Mouse (Mus musculus) bone marrow, adult 2 months (tissue): ENCODE measurements around the gene Ralgapa2. TPM values are rescaled to one million over a fixed set of nuclear protein-coding genes. Genes with fewer than 3 reads are reported as not detected.

Source experiments
- H3K27ac ChIP-seq: fragments of 200-500 bp; 2 replicates; pipeline ENCODE4 v1.5.1; 2012; ENCODE audit warnings: low read depth, mild to moderate bottlenecking, control low read depth, inconsistent platforms, low read length; ENCODE audit not compliant: control insufficient read depth, poor library complexity, insufficient read depth
- H3K4me1 ChIP-seq: fragments of 200-500 bp; 2 replicates; pipeline ENCODE4 v1.6.1; 2011; ENCODE audit warnings: low read length; ENCODE audit not compliant: control insufficient read depth, insufficient read depth
- H3K4me3 ChIP-seq: fragments of 200-500 bp; replicated peaks from 2 replicates; pipeline ENCODE3; 2011; ENCODE audit warnings: mild to moderate bottlenecking, low read depth, low read length, control low read depth; ENCODE audit not compliant: control insufficient read depth
- CTCF ChIP-seq: fragments of 200-500 bp; IDR thresholded peaks from 2 replicates; pipeline ENCODE4 v1.5.1; 2011; ENCODE audit warnings: low read length, control low read depth; ENCODE audit not compliant: control insufficient read depth, insufficient read depth
- POLR2A ChIP-seq: fragments of 200-500 bp; IDR thresholded peaks from 2 replicates; pipeline ENCODE4 v1.6.1; 2011; ENCODE audit warnings: low read depth, mild to moderate bottlenecking, control low read depth, low read length, borderline replicate concordance; ENCODE audit not compliant: control insufficient read depth
- WGBS: fragments of 180-500 bp; shearing (Covaris S2); methylation state at CpG from one replicate; pipeline ENCODE4 v1.1.7; 2018; 5-methylcytosine and 5-hydroxymethylcytosine counted together
- polyA plus RNA-seq: library from polyadenylated mRNA; stranded (reverse); fragments of >200 nt; gene quantifications from 2 replicates; pipeline ENCODE4 v1.2.4, GENCODE M21; 2011; ENCODE audit warnings: low replicate concordance; ENCODE audit not compliant: missing spikeins, insufficient read depth, insufficient read length

Gene Ralgapa2
- polyA plus RNA-seq, 1 experiment: 25.7 TPM

DNA sequence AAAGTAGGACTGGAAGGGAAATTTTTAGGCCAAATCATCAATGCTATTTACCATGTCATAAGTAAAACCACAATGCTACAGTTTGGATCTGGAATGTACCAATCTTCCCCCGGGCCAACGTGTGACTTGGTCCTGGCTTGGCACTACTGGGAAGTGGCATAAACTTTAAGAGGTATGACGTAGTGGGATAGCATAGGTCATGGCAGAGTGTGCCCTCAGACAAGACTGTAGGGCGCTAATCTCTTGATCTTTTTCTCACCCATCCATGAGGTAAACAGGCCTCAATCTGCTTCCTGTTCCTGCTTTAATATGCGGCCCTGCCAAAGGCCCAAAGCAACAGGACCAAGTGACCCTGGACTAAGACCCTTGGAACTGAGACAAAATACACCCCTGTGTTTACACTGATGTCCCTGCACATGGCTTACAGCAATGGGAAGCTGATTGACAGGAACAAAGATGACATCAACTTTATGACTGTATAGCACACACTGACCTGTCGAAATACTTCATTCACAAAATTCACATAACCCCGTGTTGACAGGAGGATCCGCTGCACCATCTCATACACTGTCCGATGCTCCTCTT, 68.8 kb downstream of the Ralgapa2 start:
- H3K27ac ChIP-seq: no peak overlapping the region
- 81% methylated on average over 9 of the region's 9 CpGs for WGBS
- H3K4me3 ChIP-seq: no peak overlapping the region
- H3K4me1 ChIP-seq: no peaks in the 10 kb centered on the region
- no peak for TF ChIP-seq CTCF
- no peak for TF ChIP-seq POLR2A

DNA sequence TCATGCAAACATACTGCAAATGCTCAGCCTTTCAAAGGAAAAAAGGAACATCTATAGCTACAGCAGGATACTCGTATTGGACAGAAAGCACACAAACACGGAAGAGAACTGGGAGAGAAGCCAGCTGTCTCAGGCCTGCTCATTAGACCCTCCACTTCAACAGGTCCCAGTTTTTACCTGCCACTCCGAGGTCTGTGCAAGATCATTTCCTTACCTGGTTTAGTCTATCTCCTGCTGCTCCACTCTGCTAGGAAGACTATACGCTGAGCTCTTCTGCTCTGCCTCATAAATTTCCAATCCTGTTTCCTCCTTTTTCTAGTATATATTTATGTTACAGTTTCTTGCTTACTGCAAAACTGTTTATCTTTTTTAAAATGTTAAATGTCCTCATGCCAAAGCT, 70.4 kb downstream of the Ralgapa2 start:
- no peak overlapping the region for H3K27ac ChIP-seq
- WGBS: 80% methylated on average over 4 of the region's 4 CpGs
- TF ChIP-seq CTCF (no peak), POLR2A (no peak)
- H3K4me3 ChIP-seq: no peak overlapping the region
- no peaks in the 10 kb centered on the region for H3K4me1 ChIP-seq

DNA sequence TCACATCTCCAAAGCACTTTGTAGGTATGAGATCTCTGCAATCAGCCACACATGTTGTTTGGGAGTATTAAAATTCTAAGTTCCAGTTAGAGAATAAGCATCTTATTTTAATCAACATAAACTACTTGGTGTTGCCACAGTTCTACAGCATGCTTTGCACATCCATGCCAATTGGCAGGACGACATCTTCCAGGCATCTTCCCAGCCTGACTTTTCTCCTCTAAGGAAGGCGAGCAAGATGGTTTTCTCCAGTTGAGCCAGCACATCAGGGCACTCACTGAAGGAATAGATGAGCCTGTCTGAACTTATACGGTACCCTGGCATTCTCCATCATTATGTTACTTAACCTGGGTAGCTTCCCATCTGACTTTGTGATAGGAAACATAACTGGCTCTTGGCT, 83.4 kb downstream of the Ralgapa2 start:
- H3K4me3 ChIP-seq: no peak overlapping the region
- no peaks in the 10 kb centered on the region; the same call in 1 of the 2 replicates for H3K4me1 ChIP-seq
- H3K27ac ChIP-seq: no peak overlapping the region
- WGBS: 85% methylated on average over 3 of the region's 3 CpGs
- TF ChIP-seq POLR2A (no peak), CTCF (no peak)

DNA sequence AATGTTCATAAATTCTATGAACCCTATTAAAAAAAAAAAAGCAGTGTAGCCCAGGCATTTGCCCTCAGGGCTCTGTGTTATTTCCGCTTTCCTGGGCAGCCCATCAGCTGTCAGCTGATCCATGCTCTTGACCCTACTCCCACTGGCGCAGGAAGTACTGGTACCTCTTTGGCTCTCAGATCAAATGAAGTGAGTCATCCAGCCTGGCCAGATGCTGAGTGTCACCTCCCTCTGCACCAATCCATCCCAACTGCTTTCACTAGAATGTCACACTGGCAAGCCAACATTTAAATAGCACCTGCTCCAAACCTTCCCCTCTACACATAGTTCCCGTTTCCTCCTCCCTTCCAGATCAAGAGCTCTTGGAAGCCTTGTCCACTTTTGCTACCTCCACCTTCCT, 84.8 kb downstream of the Ralgapa2 start:
- H3K27ac ChIP-seq: no peak overlapping the region
- H3K4me3 ChIP-seq: no peak overlapping the region
- H3K4me1 ChIP-seq: no peaks in the 10 kb centered on the region; the same call in 1 of the 2 replicates
- no peak for TF ChIP-seq CTCF
- no peak for TF ChIP-seq POLR2A
- 82% methylated on average over 3 of the region's 3 CpGs for WGBS

DNA sequence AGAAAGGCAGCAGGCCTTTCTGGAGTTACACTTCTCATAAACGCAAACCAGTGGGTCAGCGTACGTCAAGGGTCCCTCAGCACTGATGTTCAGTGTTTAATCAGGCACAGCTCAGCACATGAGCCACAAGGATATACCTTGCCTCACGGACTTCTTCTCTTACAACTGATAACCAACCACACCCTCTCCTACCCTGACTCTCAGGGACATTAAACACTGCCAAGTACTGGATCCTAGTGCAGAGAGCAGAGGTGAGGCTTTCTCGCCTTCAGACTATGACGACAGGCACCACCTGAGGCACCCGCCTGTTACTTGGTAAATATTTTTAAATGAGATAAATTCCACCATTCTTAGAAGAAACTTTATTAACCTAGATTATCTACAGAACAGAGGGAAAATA, 85.8 kb downstream of the Ralgapa2 start:
- no peak for TF ChIP-seq POLR2A
- no peak for TF ChIP-seq CTCF
- Histone ChIP-seq H3K4me3 (no peak overlapping the region), H3K4me1 (no peaks in the 10 kb centered on the region; the same call in 1 of the 2 replicates), H3K27ac (no peak overlapping the region)
- WGBS: 78% methylated on average over 7 of the region's 7 CpGs

DNA sequence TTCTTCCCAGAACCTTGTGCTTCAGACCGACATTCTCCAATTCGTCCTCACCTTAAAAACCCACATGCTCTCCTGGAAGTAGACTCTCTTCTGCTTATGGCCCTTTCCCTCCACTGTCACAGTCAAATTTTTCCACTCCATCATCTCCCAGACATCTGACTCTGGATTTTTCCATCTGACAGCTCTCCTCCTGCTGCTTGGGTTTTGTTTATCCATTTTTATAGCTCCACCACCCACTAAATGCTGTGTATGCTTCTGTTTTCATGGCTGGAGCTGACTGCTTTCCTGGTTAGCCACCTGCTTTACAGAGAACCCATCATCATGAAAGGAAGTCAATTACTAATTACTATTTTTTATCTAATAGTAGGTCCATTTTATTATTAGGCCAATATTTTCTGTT, 86.9 kb downstream of the Ralgapa2 start:
- 86% methylated on average over 2 of the region's 2 CpGs for WGBS
- Histone ChIP-seq H3K4me1 (no peaks in the 10 kb centered on the region; the same call in 1 of the 2 replicates), H3K4me3 (no peak overlapping the region), H3K27ac (no peak overlapping the region)
- TF ChIP-seq POLR2A: no peak
- TF ChIP-seq CTCF: no peak

DNA sequence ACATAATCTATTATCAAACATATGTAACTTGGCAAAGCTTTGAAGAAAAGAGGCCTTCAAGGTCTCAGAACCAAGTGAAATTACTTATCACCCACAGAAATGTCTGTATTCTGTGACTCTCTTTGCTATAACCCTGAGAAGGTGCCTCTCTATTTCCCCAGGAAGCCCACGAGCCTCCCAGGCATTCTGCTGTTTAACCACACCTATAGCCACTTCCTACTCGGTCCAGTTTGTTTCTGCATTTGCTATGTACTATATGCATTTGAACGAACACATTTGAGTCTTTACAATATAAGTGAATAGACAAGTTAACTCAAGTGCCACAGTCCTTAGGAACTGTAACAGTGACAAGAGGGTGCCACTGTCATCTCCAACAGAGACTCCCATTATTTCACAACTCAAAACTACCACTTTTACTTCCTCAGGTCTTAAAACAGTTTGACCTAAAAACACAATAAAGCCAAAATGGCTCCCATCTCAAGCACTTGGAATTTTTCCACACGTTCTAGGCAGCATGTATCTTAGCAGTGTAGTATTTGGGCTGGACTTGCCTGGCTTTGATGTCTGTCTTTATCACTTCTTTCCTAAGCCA, 88.3 kb downstream of the Ralgapa2 start:
- Histone ChIP-seq H3K4me3 (no peak overlapping the region), H3K27ac (no peak overlapping the region), H3K4me1 (no peaks in the 10 kb centered on the region; the same call in 1 of the 2 replicates)
- TF ChIP-seq POLR2A: no peak
- no peak for TF ChIP-seq CTCF
- WGBS: 13% methylated on average over 4 of the region's 4 CpGs

DNA sequence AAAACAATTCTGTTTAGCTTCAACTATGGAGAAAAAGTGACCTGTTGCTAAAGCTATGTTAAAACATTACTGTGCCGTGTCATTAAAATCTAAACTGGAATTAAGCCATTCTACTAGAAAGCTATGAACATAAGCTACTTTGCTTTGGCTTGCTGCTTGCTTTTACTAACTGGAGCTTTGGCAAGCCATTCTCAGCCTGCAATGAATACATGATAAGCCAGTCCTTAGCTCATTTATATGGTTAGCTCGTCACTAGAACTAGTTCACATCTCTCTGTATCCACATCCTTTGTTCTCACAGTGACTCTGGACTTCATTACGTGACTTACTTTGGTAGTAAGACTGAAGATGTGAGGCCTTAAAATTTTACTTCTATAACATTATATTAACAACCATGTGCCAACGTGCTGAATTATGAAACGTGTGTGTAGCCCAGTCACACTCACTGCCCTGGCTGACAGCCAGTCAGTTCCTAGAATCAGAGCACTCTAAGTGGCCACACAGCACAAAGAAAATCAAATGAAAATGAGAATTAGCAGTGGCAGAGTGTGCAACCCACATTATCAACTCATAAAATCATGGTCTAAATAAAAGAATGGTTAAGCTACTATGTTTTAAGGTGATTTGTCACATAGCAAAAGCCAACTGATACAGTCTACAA, 89.0 kb downstream of the Ralgapa2 start:
- WGBS: 51% methylated on average over 5 of the region's 5 CpGs
- H3K27ac ChIP-seq: no peak overlapping the region
- H3K4me3 ChIP-seq: no peak overlapping the region
- H3K4me1 ChIP-seq: no peaks in the 10 kb centered on the region; the same call in 1 of the 2 replicates
- no peak for TF ChIP-seq CTCF
- TF ChIP-seq POLR2A: no peak

DNA sequence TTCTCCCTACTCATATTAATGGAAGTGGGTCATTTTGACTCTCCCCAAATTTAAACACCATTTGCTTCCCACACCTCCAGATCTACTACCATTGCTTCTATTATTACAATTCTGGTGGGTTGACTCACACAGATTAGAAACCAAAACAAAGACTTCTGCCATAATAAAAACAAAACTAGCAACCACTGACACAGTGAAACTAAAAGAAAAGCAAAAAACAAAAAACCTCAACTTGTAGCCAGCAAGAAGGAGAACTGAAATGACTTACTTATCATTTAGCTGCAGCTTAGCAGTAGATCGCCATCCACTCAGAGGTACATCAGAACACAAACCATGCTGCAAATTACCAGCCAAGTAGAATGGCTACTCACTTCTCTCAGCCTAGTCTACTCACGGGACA, 95.9 kb downstream of the Ralgapa2 start:
- WGBS: 84% methylated on average over 2 of the region's 2 CpGs
- TF ChIP-seq CTCF: no peak
- TF ChIP-seq POLR2A: no peak
- Histone ChIP-seq H3K27ac (no peak overlapping the region), H3K4me3 (no peak overlapping the region), H3K4me1 (no peaks in the 10 kb centered on the region)
